Mouse (Mus musculus): ENCODE measurements around the gene Sgcd.

DNA sequence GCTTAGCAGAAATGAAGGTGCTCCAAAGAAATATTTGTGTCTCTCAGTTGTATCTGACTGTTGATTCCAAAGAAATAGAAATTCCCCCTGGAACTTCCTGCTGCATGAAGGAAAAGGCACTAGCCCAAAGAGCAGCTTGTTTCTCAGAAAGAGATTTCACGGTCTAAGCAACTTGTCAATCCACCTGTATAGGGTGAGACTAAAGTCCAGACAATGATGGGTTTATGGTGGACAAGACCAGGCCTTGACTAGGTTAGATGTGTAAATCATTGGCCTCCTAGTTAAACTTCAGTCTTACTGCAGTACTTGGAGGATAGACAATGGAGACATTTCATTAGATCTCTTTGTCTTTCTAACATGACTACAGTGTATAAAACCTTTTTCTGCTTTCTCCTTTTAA is 420.3 kb downstream of the Sgcd start:
- TF ChIP-seq CTCF (IDR thresholded peaks at IDR 0.05; ENCODE audit: extremely low read depth, insufficient read length, insufficient replicate concordance, low read depth, low read length) (no peak), POLR2A (IDR thresholded peaks at IDR 0.05; ENCODE audit: low read depth, low read length) (no peak)

Measured in small intestine, adult 2 months (tissue).